In genomic region chr9:115163031-115163430, GRCm38 (mm10) we compare ENCODE assay signal across 8 mouse cellular contexts.
DNase-seq lines count a peak whose midpoint lies in the region; ATAC-seq and TF ChIP-seq lines count a peak whose summit lies in the region.

No protein-coding gene starts in this region.

- no peak for ATAC-seq in neural tube, embryonic 11.5 days (ENCODE audit: insufficient read depth, low FRiP score, low TSS enrichment)

- TF ChIP-seq CTCF in liver, adult 2 months (IDR thresholded peaks at IDR 0.05; ENCODE audit: low read depth, low read length) = peak; percentile 49

- H3K27me3 ChIP-seq in liver, adult 2 months (ENCODE audit: control insufficient read depth, insufficient read depth, low read length) = no peaks in the 10 kb centered on the region
- no peaks in the 10 kb centered on the region for H3K27me3 ChIP-seq in neural tube, embryonic 11.5 days (ENCODE audit: control insufficient read depth, insufficient read depth, low read length)

- 63% methylated on average over 5 of the region's 5 CpGs for WGBS in liver, adult 2 months
- WGBS in neural tube, embryonic 11.5 days = 64% methylated on average over 5 of the region's 5 CpGs

- H3K27ac ChIP-seq in liver, adult 2 months (replicated peaks; ENCODE audit: insufficient read depth, low read depth, low read length) = no peak overlapping the region
- H3K27ac ChIP-seq in neural tube, embryonic 11.5 days (ENCODE audit: low read depth, low read length) = no peak overlapping the region

- H3K79me2 ChIP-seq in liver, adult 2 months (ENCODE audit: control insufficient read depth, insufficient read depth, low read length) = no peaks in the 10 kb centered on the region

- no peaks in the 10 kb centered on the region for H3K36me3 ChIP-seq in liver, adult 2 months (ENCODE audit: control insufficient read depth, insufficient read depth, low read length)
- no peaks in the 10 kb centered on the region for H3K36me3 ChIP-seq in neural tube, embryonic 11.5 days (ENCODE audit: control insufficient read depth, insufficient read depth, low read length)

- no peak for TF ChIP-seq POLR2A in liver, adult 2 months (IDR thresholded peaks at IDR 0.05; ENCODE audit: extremely low read depth, insufficient read depth, low read length)

- H3K4me1 ChIP-seq in liver, adult 2 months (ENCODE audit: control insufficient read depth, insufficient read depth, low read length) = no peaks in the 10 kb centered on the region
- no peaks in the 10 kb centered on the region for H3K4me1 ChIP-seq in neural tube, embryonic 11.5 days (ENCODE audit: control insufficient read depth, insufficient read depth, low read length)

- H3K9me3 ChIP-seq in neural tube, embryonic 11.5 days (ENCODE audit: control insufficient read depth, low read length) = no peaks in the 10 kb centered on the region

- no peak overlapping the region for H3K4me2 ChIP-seq in neural tube, embryonic 11.5 days (ENCODE audit: low read depth)

- no peak overlapping the region for H3K4me3 ChIP-seq in liver, adult 2 months (ENCODE audit: insufficient read depth, low read depth, low read length)
- H3K4me3 ChIP-seq in neural tube, embryonic 11.5 days (ENCODE audit: low read depth, low read length) = no peak overlapping the region

- peak; percentile 20 to 34 for DNase-seq in left cerebral cortex, adult 18-20 months (ENCODE audit: low spot score in 2 of 2)
- no peak for DNase-seq in left cerebral cortex, adult 11 months (ENCODE audit: low spot score)
- DNase-seq in embryo, embryonic 10.5 days (ENCODE audit: low spot score) = peak; percentile 77
- peak; percentile 57 to 60 for DNase-seq in heart, adult 18-20 months
- peak; percentile 37 for DNase-seq in kidney, adult 18-20 months
- DNase-seq in liver, adult 2 months (ENCODE audit: extremely low read depth, low read depth, low spot score) = peak; percentile 43
- peak; percentile 68 for DNase-seq in neural tube, embryonic 11.5 days (ENCODE audit: low spot score)
- DNase-seq in thymus, adult 18-20 months = peak; percentile 11 to 12

- H3K9ac ChIP-seq in liver, adult 2 months (ENCODE audit: low read depth, low read length) = no peak overlapping the region
- no peak overlapping the region for H3K9ac ChIP-seq in neural tube, embryonic 11.5 days (ENCODE audit: low read length)
